Mouse (Mus musculus) myocyte (in vitro differentiated cells): Measurements from ENCODE around the gene Siah1a. TPM values are rescaled to one million over a fixed set of nuclear protein-coding genes. Genes with fewer than 3 reads are reported as not detected.

ENCODE experiments used
- H3K27me3 ChIP-seq: one replicate; pipeline ENCODE4 v1.6.1; 2011; ENCODE audit not compliant: control insufficient read depth, insufficient read depth, insufficient read length
- H3K36me3 ChIP-seq: one replicate; pipeline ENCODE4 v1.6.1; 2011; ENCODE audit not compliant: control insufficient read depth, insufficient read depth
- H3K4me2 ChIP-seq: one replicate; pipeline ENCODE4 v1.6.1; 2011; ENCODE audit warnings: low read depth, control low read depth
- H3K4me3 ChIP-seq: one replicate; pipeline ENCODE4 v1.5.1; 2011; ENCODE audit warnings: mild to moderate bottlenecking, control low read depth, moderate library complexity
- H3K79me2 ChIP-seq: one replicate; pipeline ENCODE4 v1.6.1; 2011; ENCODE audit not compliant: control insufficient read depth, insufficient read depth
- H3ac ChIP-seq: one replicate; pipeline ENCODE4 v1.6.1; 2011; ENCODE audit not compliant: control insufficient read depth, insufficient read length
- CEBPB ChIP-seq: IDR thresholded peaks from 2 replicates; pipeline ENCODE4 v1.6.1; 2011; ENCODE audit warnings: mild to moderate bottlenecking, moderate library complexity; ENCODE audit not compliant: poor library complexity, insufficient read depth, severe bottlenecking
- E2F4 ChIP-seq: IDR thresholded peaks from one replicate; pipeline ENCODE4 v1.6.1; 2011; ENCODE audit warnings: mild to moderate bottlenecking, control low read depth, moderate library complexity; ENCODE audit not compliant: insufficient read depth
- MAX ChIP-seq: IDR thresholded peaks from one replicate; pipeline ENCODE4 v1.6.1; 2011; ENCODE audit warnings: low read depth, mild to moderate bottlenecking, control low read depth
- MYOD1 ChIP-seq, 3 experiments: IDR thresholded peaks; one replicate each; pipeline ENCODE4 v1.6.1; 2011; ENCODE audit warnings: control low read depth in 2 of 3, low read depth in 2 of 3, mild to moderate bottlenecking in 2 of 3, moderate library complexity in 1 of 3; ENCODE audit not compliant: insufficient read length in 2 of 3, control insufficient read depth in 1 of 3
- MYOG ChIP-seq, 3 experiments: IDR thresholded peaks; one replicate each; pipeline ENCODE4 v1.6.1; 2011; ENCODE audit warnings: control low read depth in 2 of 3, low read depth in 2 of 3, mild to moderate bottlenecking in 2 of 3; ENCODE audit not compliant: insufficient read length in 2 of 3, control insufficient read depth in 1 of 3, insufficient read depth in 1 of 3
- POLR2A ChIP-seq: IDR thresholded peaks from one replicate; pipeline ENCODE4 v1.6.1; 2011; ENCODE audit warnings: low read depth, mild to moderate bottlenecking, control low read depth, moderate library complexity; ENCODE audit not compliant: insufficient read length
- POLR2AphosphoS2 ChIP-seq: IDR thresholded peaks from one replicate; pipeline ENCODE4 v1.6.1; 2011; ENCODE audit warnings: low read depth, control low read depth; ENCODE audit not compliant: insufficient read length
- REST ChIP-seq: IDR thresholded peaks from one replicate; pipeline ENCODE4 v1.6.1; 2011; ENCODE audit warnings: mild to moderate bottlenecking, control low read depth, moderate library complexity; ENCODE audit not compliant: insufficient read depth, insufficient read length
- SRF ChIP-seq: IDR thresholded peaks from one replicate; pipeline ENCODE4 v1.6.1; 2011; ENCODE audit warnings: low read depth; ENCODE audit not compliant: control insufficient read depth, insufficient read length
- TCF12 ChIP-seq: IDR thresholded peaks from one replicate; pipeline ENCODE4 v1.6.1; 2011; ENCODE audit warnings: mild to moderate bottlenecking, control low read depth; ENCODE audit not compliant: poor library complexity, insufficient read depth, severe bottlenecking
- TCF3 ChIP-seq: IDR thresholded peaks from one replicate; pipeline ENCODE4 v1.6.1; 2011; ENCODE audit warnings: low read depth, control low read depth; ENCODE audit not compliant: insufficient read length
- USF1 ChIP-seq: IDR thresholded peaks from one replicate; pipeline ENCODE4 v1.6.1; 2011; ENCODE audit warnings: low read depth, mild to moderate bottlenecking, control low read depth, moderate library complexity
- polyA plus RNA-seq: library from polyadenylated mRNA; unstranded; fragments of >200 nt; fragmentation: generic; extraction: Trizol; gene quantifications from one replicate; pipeline ENCODE4 v1.2.1, GENCODE M21; 2012; ENCODE audit warnings: missing spikeins

Siah1a gene
- polyA plus RNA-seq, 1 experiment = 12.0 TPM

DNA sequence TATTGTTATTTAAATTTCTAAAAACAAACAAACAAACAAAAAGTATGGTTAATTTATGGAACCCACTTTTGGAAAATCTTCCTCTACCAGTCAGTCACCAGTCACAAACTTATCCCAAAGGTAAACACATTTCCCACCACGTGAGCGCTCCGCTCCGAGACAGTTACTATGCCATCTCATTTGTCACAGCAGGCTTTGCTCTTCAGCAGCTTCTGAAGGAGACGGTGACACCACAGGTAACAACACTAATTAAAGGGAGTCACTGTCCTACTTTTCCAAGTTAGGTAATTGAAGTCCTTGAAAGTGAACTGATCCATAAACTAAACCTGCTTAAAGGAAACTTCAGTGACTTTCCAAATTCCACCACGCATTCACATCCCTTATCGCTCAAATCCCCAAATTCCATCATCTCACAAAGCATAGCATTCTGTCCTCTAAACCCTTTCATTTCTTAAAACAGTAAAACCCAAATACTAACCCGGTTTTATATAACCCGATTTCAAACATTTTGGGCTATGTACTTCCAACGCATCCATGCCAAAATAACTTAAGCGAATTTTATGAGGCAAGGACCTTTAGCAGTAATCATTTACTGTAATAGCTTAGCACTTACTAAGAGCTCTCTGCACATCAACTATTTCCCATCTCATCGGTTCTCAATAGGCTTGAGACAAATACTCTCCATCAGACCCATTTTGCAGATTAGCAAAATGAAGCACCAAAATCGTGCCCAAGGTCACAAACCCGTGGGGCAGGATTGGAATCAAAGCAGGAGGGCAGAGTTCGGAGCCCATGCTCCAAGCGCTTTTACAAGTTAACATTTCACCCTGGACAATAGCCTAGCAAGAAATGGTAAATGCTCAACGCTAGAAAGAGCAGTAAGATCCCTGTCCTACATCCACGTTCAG lies 1.2 kb downstream of the Siah1a start:
- peak overlapping the region; percentile 87 for H3K4me2 ChIP-seq
- H3K79me2 ChIP-seq = peaks cover 58% of the 10 kb centered on the region
- peak overlapping the region; percentile 45 for H3K4me3 ChIP-seq
- H3ac ChIP-seq = peak overlapping the region; percentile 98
- no peaks in the 10 kb centered on the region for H3K27me3 ChIP-seq
- TF ChIP-seq E2F4 (no peak), POLR2AphosphoS2 (no peak)
- no peaks in the 10 kb centered on the region for H3K36me3 ChIP-seq

GRCm38 (mm10) chr8:86742605-86743345 lies 3.0 kb downstream of the Siah1a start:
- peak overlapping the region; percentile 26 for H3K4me2 ChIP-seq
- H3K4me3 ChIP-seq = no peak overlapping the region

GRCm38 (mm10) chr8:86741627-86742026 lies 4.1 kb downstream of the Siah1a start:
- Histone ChIP-seq H3K79me2 (peaks cover 87% of the 10 kb centered on the region), H3ac (no peak overlapping the region), H3K4me3 (no peak overlapping the region), H3K36me3 (no peaks in the 10 kb centered on the region), H3K4me2 (no peak overlapping the region), H3K27me3 (no peaks in the 10 kb centered on the region)
- no peak for TF ChIP-seq E2F4
- no peak for TF ChIP-seq CEBPB
- no peak for TF ChIP-seq POLR2A
- TF ChIP-seq TCF12 = no peak
- no peak for TF ChIP-seq TCF3
- no peak for TF ChIP-seq MYOD1 (IDR thresholded peaks at IDR 0.05; ENCODE audit: control insufficient read depth in 1 of 3, insufficient read length in 2 of 3, low read depth in 2 of 3)
- no peak for TF ChIP-seq MAX
- TF ChIP-seq REST = no peak
- no peak for TF ChIP-seq POLR2AphosphoS2
- no peak for TF ChIP-seq USF1

More at GRCm38 (mm10) chr8:86742605-86743345, 3.0 kb downstream of the Siah1a start:
- H3ac ChIP-seq = no peak overlapping the region
- peaks cover 76% of the 10 kb centered on the region for H3K79me2 ChIP-seq
- TF ChIP-seq POLR2A = no peak
- no peak for TF ChIP-seq SRF
- TF ChIP-seq MYOD1 (IDR thresholded peaks at IDR 0.05; ENCODE audit: control insufficient read depth in 1 of 3, insufficient read length in 2 of 3, low read depth in 2 of 3) = no peak
- TF ChIP-seq TCF12 = no peak
- TF ChIP-seq TCF3 = no peak
- TF ChIP-seq REST = no peak
- no peak for TF ChIP-seq E2F4
- no peak for TF ChIP-seq MYOG (IDR thresholded peaks at IDR 0.05; ENCODE audit: control insufficient read depth in 1 of 3, insufficient read depth in 1 of 3, insufficient read length in 2 of 3, low read depth in 2 of 3)
- TF ChIP-seq USF1 = no peak
- no peak for TF ChIP-seq MAX
- TF ChIP-seq POLR2AphosphoS2 = no peak
- TF ChIP-seq CEBPB = no peak
- H3K27me3 ChIP-seq = no peaks in the 10 kb centered on the region
- no peaks in the 10 kb centered on the region for H3K36me3 ChIP-seq

GRCm38 (mm10) chr8:86740899-86741298 lies 4.8 kb downstream of the Siah1a start:
- Histone ChIP-seq H3ac (no peak overlapping the region), H3K79me2 (peaks cover 94% of the 10 kb centered on the region), H3K27me3 (no peaks in the 10 kb centered on the region), H3K36me3 (no peaks in the 10 kb centered on the region), H3K4me3 (no peak overlapping the region), H3K4me2 (no peak overlapping the region)
- TF ChIP-seq E2F4 = no peak
- peak; percentile 61; the same call in 1 of the 2 replicates for TF ChIP-seq CEBPB
- TF ChIP-seq TCF3 = no peak

DNA sequence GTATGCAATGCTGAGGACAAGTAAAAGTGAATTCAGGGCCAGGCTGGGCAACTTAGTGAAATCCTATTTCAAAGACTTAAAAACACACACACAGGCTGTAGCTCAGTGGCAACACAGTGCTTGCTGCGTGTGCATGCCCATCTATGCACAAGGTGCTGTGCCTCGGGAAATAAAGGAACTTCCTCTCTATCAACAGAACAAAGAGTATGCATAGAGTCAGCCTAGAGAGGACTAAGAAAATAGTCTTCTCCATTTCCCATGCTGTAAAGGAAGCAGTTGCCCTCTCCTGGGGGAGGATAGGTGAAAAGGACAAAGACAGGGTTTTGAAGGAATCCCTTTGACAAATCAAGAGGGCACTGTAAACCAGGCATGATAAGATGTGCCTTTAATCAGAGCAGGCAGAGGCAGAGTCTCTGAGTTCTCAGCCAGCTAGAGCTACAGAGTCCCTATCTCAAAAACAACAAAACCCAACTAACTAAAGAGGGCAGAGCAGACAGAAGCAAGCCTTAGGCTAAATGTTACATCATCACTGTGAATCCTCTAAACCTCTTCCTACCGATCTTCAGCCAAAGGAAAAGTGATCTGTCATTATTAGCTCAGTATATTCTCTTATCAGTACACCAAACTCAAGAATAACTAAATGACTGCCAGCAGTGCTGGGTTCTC lies 10.2 kb downstream of the Siah1a start:
- TF ChIP-seq E2F4 (no peak), TCF3 (no peak), POLR2A (no peak), SRF (no peak), POLR2AphosphoS2 (no peak), MYOG (IDR thresholded peaks at IDR 0.05; ENCODE audit: control insufficient read depth in 1 of 3, insufficient read depth in 1 of 3, insufficient read length in 2 of 3, low read depth in 2 of 3) (no peak), REST (no peak), MAX (no peak), TCF12 (no peak), MYOD1 (IDR thresholded peaks at IDR 0.05; ENCODE audit: control insufficient read depth in 1 of 3, insufficient read length in 2 of 3, low read depth in 2 of 3) (no peak), CEBPB (no peak), USF1 (no peak)
- H3K4me2 ChIP-seq = peak overlapping the region; percentile 45
- H3K27me3 ChIP-seq = no peaks in the 10 kb centered on the region
- H3K36me3 ChIP-seq = no peaks in the 10 kb centered on the region
- no peak overlapping the region for H3ac ChIP-seq
- peaks cover 100% of the 10 kb centered on the region for H3K79me2 ChIP-seq
- no peak overlapping the region for H3K4me3 ChIP-seq
